Mouse (Mus musculus): Measurements from ENCODE around the gene Clec10a.

DNA sequence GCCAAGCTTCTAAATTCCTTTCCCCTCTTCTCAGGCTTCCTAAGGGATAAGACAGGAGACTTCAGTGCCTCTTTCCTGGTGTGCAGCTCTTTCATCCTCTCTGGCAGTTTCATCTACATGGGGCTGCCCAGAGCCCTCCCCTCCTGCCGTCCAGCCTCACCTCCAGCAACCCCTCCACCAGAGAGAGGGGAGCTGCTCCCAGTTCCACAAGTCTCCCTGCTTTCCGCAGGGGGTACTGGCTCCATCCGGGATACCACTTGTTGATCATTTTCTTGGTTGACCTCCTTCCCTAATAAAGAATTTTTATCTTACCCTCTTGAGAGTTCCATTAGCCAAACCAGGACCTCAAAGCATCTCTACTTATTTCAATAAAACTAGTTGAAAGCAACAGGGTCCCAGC is 60.1 kb downstream of the Clec10a start:
- no peak for TF ChIP-seq CTCF (conservative IDR thresholded peaks at IDR 0.05; ENCODE audit: low read length)
- TF ChIP-seq POU5F1 (IDR thresholded peaks at IDR 0.05; ENCODE audit: borderline replicate concordance, low read length): no peak
- no peak for TF ChIP-seq NANOG (IDR thresholded peaks at IDR 0.05; ENCODE audit: borderline replicate concordance, low read length)

Measured in E14TG2a.4 (cell line).